Mouse (Mus musculus) heart, embryonic 14.5 days (tissue): Measurements from ENCODE around the gene Olfr944. TPM values are rescaled to one million over a fixed set of nuclear protein-coding genes. Genes with fewer than 3 reads are reported as not detected.

Source experiments
- ATAC-seq: fragments of 200-750 bp; cut with Nextera tagmentation; 2 replicates; pipeline ENCODE4 v1.8.0; 2017; ENCODE audit warnings: low read depth, moderate TSS enrichment; ENCODE audit not compliant: insufficient number of reproducible peaks, insufficient read depth, low FRiP score
- H3K27ac ChIP-seq, 2 experiments: fragments of 200-500 bp in 1 of 2; fragments of 300-500 bp in 1 of 2; sonication (generic) in 1 of 2; replicated peaks in 1 of 2; 2 replicates each; pipeline ENCODE4 v1.5.1; 2012 to 2014; ENCODE audit warnings: low read depth in 2 of 2, low read length in 2 of 2, control low read depth in 1 of 2, mild to moderate bottlenecking in 1 of 2, mixed read lengths in 1 of 2; ENCODE audit not compliant: control insufficient read depth in 1 of 2, insufficient read depth in 1 of 2
- H3K27me3 ChIP-seq: fragments of 300-500 bp; sonication (generic); 2 replicates; pipeline ENCODE4 v1.6.1; 2014; ENCODE audit warnings: mild to moderate bottlenecking, low read length, control low read depth; ENCODE audit not compliant: control insufficient read depth, insufficient read depth
- H3K36me3 ChIP-seq: fragments of 300-500 bp; sonication (generic); 2 replicates; pipeline ENCODE4 v1.6.1; 2014; ENCODE audit warnings: mild to moderate bottlenecking, control low read depth, low read length, mixed read lengths; ENCODE audit not compliant: control insufficient read depth, insufficient read depth
- H3K4me1 ChIP-seq, 2 experiments: fragments of 200-500 bp in 1 of 2; fragments of 300-500 bp in 1 of 2; sonication (generic) in 1 of 2; 2 replicates each; pipeline ENCODE4 v1.6.1; 2012 to 2014; ENCODE audit warnings: low read length in 2 of 2, control low read depth in 1 of 2, mixed read lengths in 1 of 2; ENCODE audit not compliant: control insufficient read depth in 2 of 2, insufficient read depth in 2 of 2
- H3K4me2 ChIP-seq: fragments of 300-500 bp; sonication (generic); 2 replicates; pipeline ENCODE4 v1.6.1; 2014; ENCODE audit warnings: mild to moderate bottlenecking, low read length
- H3K4me3 ChIP-seq, 2 experiments: fragments of 200-500 bp in 1 of 2; fragments of 300-500 bp in 1 of 2; sonication (generic) in 1 of 2; 2 replicates each; pipeline ENCODE4 v1.5.1; 2012 to 2014; ENCODE audit warnings: low read length in 2 of 2, mild to moderate bottlenecking in 2 of 2, control low read depth in 1 of 2, low read depth in 1 of 2, moderate library complexity in 1 of 2; ENCODE audit not compliant: control insufficient read depth in 1 of 2, insufficient read depth in 1 of 2
- H3K9ac ChIP-seq: fragments of 300-500 bp; sonication (generic); 2 replicates; pipeline ENCODE4 v1.6.1; 2014; ENCODE audit warnings: mild to moderate bottlenecking, low read length
- H3K9me3 ChIP-seq: fragments of 300-500 bp; sonication (generic); 2 replicates; pipeline ENCODE4 v1.6.1; 2016; ENCODE audit warnings: low read length, control low read depth; ENCODE audit not compliant: control insufficient read depth
- WGBS: fragments of 180-500 bp; shearing (Covaris S2); extraction: QIAGEN DNeasy Blood & Tissue Kit; methylation state at CpG from one replicate; pipeline ENCODE4 v1.1.7; 2014; 5-methylcytosine and 5-hydroxymethylcytosine counted together
- polyA plus RNA-seq: library from polyadenylated mRNA; unstranded; fragments of >200 nt; fragmentation: Nextera tagmentation; extraction: Ambion mirVana; gene quantifications from 2 replicates; pipeline ENCODE4 v1.2.1, GENCODE M21; 2014

The Olfr944 gene
- not detected in 2 replicates for polyA plus RNA-seq

- ATAC-seq, result no peak
- H3K9me3 ChIP-seq, result no peaks in the 10 kb centered on the region
- H3K27me3 ChIP-seq, result no peaks in the 10 kb centered on the region
- H3K4me1 ChIP-seq, result no peaks in the 10 kb centered on the region
- no peak within 1 kb of the TSS for H3K9ac ChIP-seq
- no peak within 1 kb of the TSS for H3K4me2 ChIP-seq
- H3K36me3 ChIP-seq, result no peaks in the 10 kb centered on the region
- no peak within 1 kb of the TSS for H3K4me3 ChIP-seq
- no peak within 1 kb of the TSS for H3K27ac ChIP-seq
Observed at GRCm38 (mm10) chr9:39201620-39202019, at the start of gene Olfr944. Gene Olfr944, plus strand, starts transcription at chr9:39201920.

GRCm38 (mm10) chr9:39152401-39152800, 49.3 kb upstream of the Olfr944 start:
- Histone ChIP-seq H3K4me3 (no peak overlapping the region), H3K9me3 (0 out of 2 replicates have a peak, but pooled peaks cover 4% of the 10 kb centered on the region), H3K27me3 (no peaks in the 10 kb centered on the region), H3K27ac (no peak overlapping the region), H3K9ac (no peak overlapping the region), H3K4me2 (no peak overlapping the region), H3K4me1 (no peaks in the 10 kb centered on the region), H3K36me3 (no peaks in the 10 kb centered on the region)
- WGBS, result 57% methylated on average over 1 of the region's 1 CpGs
- no peak for ATAC-seq

DNA sequence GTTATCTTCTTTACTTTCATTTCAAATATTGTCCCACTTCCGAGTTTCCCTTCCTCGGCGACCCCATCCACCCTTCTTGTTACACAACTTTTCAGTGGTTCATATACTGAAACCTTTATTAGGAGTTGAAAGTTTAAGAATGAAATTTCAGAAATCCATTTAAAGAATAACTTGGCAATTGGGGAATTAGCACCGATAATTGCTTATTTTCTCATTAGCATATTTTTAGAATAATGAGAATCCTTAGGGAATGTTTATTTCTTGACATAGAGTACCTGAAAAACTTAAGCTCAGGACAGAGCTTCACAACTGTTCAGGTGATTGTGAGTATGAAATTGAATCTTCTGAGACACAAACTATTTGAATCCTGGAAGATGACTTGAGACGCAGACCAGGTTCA, 35.7 kb upstream of the Olfr944 start, which contains the start of gene Olfr943:
TSS of gene Olfr943 (plus strand) at position 301 of the 400 bp plus-strand sequence.
- Histone ChIP-seq H3K4me2 (no peak within 1 kb of the TSS), H3K36me3 (no peaks in the 10 kb centered on the region), H3K27me3 (no peaks in the 10 kb centered on the region), H3K27ac (no peak within 1 kb of the TSS), H3K9ac (no peak within 1 kb of the TSS), H3K4me1 (no peaks in the 10 kb centered on the region), H3K9me3 (0 out of 2 replicates have a peak, but pooled peaks cover 2% of the 10 kb centered on the region), H3K4me3 (no peak within 1 kb of the TSS)
- WGBS, result 81% methylated on average over 5 of the region's 5 CpGs
- no peak for ATAC-seq

DNA sequence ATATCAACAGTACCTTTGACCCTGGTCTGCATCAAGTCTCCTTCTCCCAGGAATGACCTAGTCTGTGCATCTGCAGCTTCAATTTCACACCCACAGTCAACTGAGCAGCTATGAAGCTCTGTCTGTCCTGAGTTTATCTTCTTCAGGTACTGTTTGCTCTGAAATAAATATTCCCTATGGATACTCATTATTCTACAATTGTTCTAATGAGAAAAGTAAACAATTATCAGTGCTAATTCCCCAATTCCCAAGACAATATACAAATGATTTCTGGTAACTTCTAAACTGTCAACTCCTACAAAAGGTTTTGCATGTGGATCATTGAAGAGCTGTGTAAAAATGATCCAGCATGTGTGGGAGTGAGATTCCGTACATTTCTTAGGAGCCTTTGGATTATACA, 48.2 kb downstream of the Olfr944 start, which contains the start of gene Olfr1537:
TSS of gene Olfr1537 (minus strand) at position 101 of the 400 bp plus-strand sequence.
- H3K27ac ChIP-seq, result no peak within 1 kb of the TSS
- H3K27me3 ChIP-seq, result no peaks in the 10 kb centered on the region
- no peaks in the 10 kb centered on the region for H3K9me3 ChIP-seq
- 74% methylated on average over 1 of the region's 1 CpGs for WGBS
- no peak within 1 kb of the TSS for H3K4me2 ChIP-seq
- H3K9ac ChIP-seq, result no peak within 1 kb of the TSS
- no peaks in the 10 kb centered on the region for H3K36me3 ChIP-seq
- H3K4me1 ChIP-seq, result no peaks in the 10 kb centered on the region
- H3K4me3 ChIP-seq, result no peak within 1 kb of the TSS
- no peak for ATAC-seq

Other genes with a start within 250 kb of the Olfr944 start
- gene Olfr933, start 229.6 kb upstream of the Olfr944 start, polyA plus RNA-seq, result not detected in 2 replicates
- gene Olfr934, start 213.6 kb upstream of the Olfr944 start, polyA plus RNA-seq, result not detected in 2 replicates
- gene Olfr935, start 202.2 kb upstream of the Olfr944 start, polyA plus RNA-seq, result not detected in 2 replicates
- gene Olfr146, start 178.5 kb upstream of the Olfr944 start, polyA plus RNA-seq, result not detected in 2 replicates
- gene Olfr937, start 137.0 kb upstream of the Olfr944 start, polyA plus RNA-seq, result not detected in 2 replicates
- gene Olfr938, start 123.0 kb upstream of the Olfr944 start, polyA plus RNA-seq, result not detected in 2 replicates
- not detected in 2 replicates for gene Olfr27, start 73.8 kb upstream of the Olfr944 start, polyA plus RNA-seq
- not detected in 2 replicates for gene Olfr943, start 35.6 kb upstream of the Olfr944 start, polyA plus RNA-seq
- gene Olfr1537, start 48.1 kb downstream of the Olfr944 start, polyA plus RNA-seq, result not detected in 2 replicates
- not detected in 2 replicates for gene Olfr945, start 74.9 kb downstream of the Olfr944 start, polyA plus RNA-seq
- gene Olfr948, start 124.1 kb downstream of the Olfr944 start, polyA plus RNA-seq, result not detected in 2 replicates
- gene Olfr951, start 185.5 kb downstream of the Olfr944 start, polyA plus RNA-seq, result not detected in 2 replicates
- not detected in 2 replicates for gene Olfr952, start 225.2 kb downstream of the Olfr944 start, polyA plus RNA-seq